Mouse (Mus musculus) liver, embryonic 11.5 days (tissue): Measurements from ENCODE around the gene Frmd4a. TPM values are rescaled to one million over a fixed set of nuclear protein-coding genes. Genes with fewer than 3 reads are reported as not detected.

ENCODE experiments used
- ATAC-seq: fragments of 200-750 bp; cut with Nextera tagmentation; replicated peaks from 2 replicates; pipeline ENCODE4 v1.8.0; 2017; ENCODE audit warnings: moderate number of reproducible peaks, mild to moderate bottlenecking, moderate TSS enrichment, moderate library complexity; ENCODE audit not compliant: low FRiP score
- DNase-seq: peaks from one replicate; pipeline ENCODE4 v3.0.0-alpha.2; 2017; ENCODE audit warnings: low spot score
- H3K27ac ChIP-seq: fragments of 300-500 bp; sonication (generic); 2 replicates; pipeline ENCODE4 v1.5.1; 2014; ENCODE audit warnings: mild to moderate bottlenecking, low read depth, low read length, control low read depth
- H3K27me3 ChIP-seq: fragments of 300-500 bp; sonication (generic); replicated peaks from 2 replicates; pipeline ENCODE4 v1.6.1; 2014; ENCODE audit warnings: low read length, mixed read lengths; ENCODE audit not compliant: control insufficient read depth, insufficient read depth
- H3K36me3 ChIP-seq: fragments of 300-500 bp; sonication (generic); 2 replicates; pipeline ENCODE4 v1.6.1; 2014; ENCODE audit warnings: mild to moderate bottlenecking, low read length, moderate library complexity, mixed read lengths; ENCODE audit not compliant: control insufficient read depth, insufficient read depth
- H3K4me1 ChIP-seq: fragments of 300-500 bp; sonication (generic); replicated peaks from 2 replicates; pipeline ENCODE4 v1.6.1; 2014; ENCODE audit warnings: low read length, mixed read lengths; ENCODE audit not compliant: control insufficient read depth, insufficient read depth
- H3K4me2 ChIP-seq: fragments of 300-500 bp; sonication (generic); 2 replicates; pipeline ENCODE4 v1.6.1; 2014; ENCODE audit warnings: mild to moderate bottlenecking, control low read depth, moderate library complexity
- H3K4me3 ChIP-seq: fragments of 300-500 bp; sonication (generic); 2 replicates; pipeline ENCODE4 v1.5.1; 2014; ENCODE audit warnings: low read depth, low read length, control low read depth
- H3K9ac ChIP-seq: fragments of 300-500 bp; sonication (generic); 2 replicates; pipeline ENCODE4 v1.6.1; 2014; ENCODE audit warnings: low read depth, low read length, control low read depth
- H3K9me3 ChIP-seq: fragments of 300-500 bp; sonication (generic); 2 replicates; pipeline ENCODE4 v1.6.1; 2016; ENCODE audit warnings: low read length, inconsistent platforms, mixed read lengths; ENCODE audit not compliant: control insufficient read depth
- WGBS: fragments of 180-500 bp; shearing (Covaris S2); extraction: QIAGEN DNeasy Blood & Tissue Kit; methylation state at CpG from one replicate; pipeline ENCODE4 v1.1.7; 2014; 5-methylcytosine and 5-hydroxymethylcytosine counted together
- polyA plus RNA-seq: library from polyadenylated mRNA; unstranded; fragments of >200 nt; fragmentation: Nextera tagmentation; extraction: Ambion mirVana; gene quantifications from 2 replicates; pipeline ENCODE4 v1.2.1, GENCODE M21; 2014

Frmd4a gene
- polyA plus RNA-seq, 1 experiment from 2014 or later = 18.6 TPM

DNA sequence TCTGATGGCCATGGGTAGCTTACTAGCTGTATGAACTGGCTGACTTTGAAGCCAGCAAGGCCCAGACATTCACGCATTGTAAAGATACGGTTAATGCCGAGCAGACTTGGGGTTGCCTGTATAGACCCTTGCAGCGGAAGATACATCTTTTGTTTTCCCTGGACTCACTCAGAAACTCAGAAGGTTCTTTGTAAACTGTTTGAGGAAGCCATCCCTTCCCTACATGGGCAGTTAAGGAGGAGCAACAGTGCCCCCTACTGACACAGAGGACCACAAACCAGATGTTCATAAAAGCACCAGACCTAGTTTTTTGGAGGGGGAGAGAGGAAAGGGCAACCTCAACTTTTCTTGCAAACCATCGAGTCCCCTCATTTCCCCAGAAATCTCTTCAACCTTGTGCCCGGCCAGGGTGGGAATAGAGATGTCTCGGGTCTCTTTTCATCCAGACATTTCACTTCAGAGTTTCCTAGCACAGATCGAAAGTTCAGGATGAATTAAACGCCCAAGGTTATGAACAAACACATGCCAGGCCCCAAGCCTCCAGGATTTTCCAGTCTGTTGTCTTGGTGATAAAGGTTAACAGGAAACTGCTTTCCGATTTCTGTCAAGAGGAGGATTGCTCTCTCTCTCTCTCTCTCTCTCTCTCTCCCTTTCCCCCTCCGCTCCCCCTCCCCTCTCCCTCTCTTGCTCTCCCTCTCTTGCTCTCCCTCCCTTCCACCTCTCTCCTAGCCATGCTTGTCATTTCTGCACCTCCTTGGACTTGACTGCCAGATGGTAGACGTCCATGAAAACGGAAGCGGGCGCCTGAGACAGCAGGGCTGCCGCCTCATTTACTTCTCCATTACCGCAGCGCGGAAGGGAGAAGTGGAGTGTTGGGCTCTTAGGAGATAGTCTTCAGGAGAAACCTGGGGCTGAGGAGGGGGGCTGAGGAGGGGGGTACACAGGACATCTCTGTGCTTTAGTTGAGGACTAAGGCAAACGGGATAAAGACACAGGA, 475.3 kb downstream of the Frmd4a start:
- H3K4me1 ChIP-seq = peaks cover 13% of the 10 kb centered on the region
- H3K27ac ChIP-seq = no peak overlapping the region
- no peak overlapping the region for H3K4me3 ChIP-seq
- peak overlapping the region; percentile 26; the same call in 1 of the 2 replicates for H3K9ac ChIP-seq
- H3K9me3 ChIP-seq = no peaks in the 10 kb centered on the region
- DNase-seq (peak; percentile 48), ATAC-seq (peak; percentile 42)
- H3K36me3 ChIP-seq = no peaks in the 10 kb centered on the region
- H3K4me2 ChIP-seq = peak overlapping the region; percentile 31
- 30% methylated on average over 20 of the region's 20 CpGs for WGBS
- H3K27me3 ChIP-seq = no peaks in the 10 kb centered on the region

DNA sequence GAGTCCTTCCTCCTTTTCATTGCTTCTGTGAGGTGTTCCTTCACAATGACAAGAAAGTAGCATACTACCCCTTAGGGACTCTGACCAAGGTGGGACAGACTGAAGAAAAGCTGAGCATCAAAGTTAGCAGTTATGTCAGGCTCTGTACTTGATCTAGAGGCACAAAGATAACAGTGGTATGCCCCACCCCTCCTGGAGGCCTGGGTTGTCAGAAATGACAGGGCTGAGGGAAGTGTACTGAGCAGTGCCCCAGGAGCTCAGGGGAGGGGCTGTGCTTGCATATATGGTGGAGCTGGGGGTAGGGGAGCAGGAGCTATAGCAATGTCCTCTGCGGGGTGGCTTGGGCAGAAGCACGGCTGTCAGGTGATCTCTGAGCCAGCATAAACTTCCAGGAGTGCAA, 477.0 kb downstream of the Frmd4a start:
- no peak overlapping the region for H3K27ac ChIP-seq
- no peak overlapping the region for H3K4me2 ChIP-seq
- no peak overlapping the region for H3K4me3 ChIP-seq
- 57% methylated on average over 2 of the region's 2 CpGs for WGBS
- H3K4me1 ChIP-seq = peaks cover 13% of the 10 kb centered on the region
- H3K9me3 ChIP-seq = no peaks in the 10 kb centered on the region
- peaks cover 2% of the 10 kb centered on the region; the same call in 1 of the 2 replicates for H3K36me3 ChIP-seq
- DNase-seq (no peak), ATAC-seq (peak; percentile 70)
- H3K9ac ChIP-seq = no peak overlapping the region
- H3K27me3 ChIP-seq = no peaks in the 10 kb centered on the region

- H3K4me1 ChIP-seq = peaks cover 5% of the 10 kb centered on the region
- 6% methylated on average over 1 of the region's 1 CpGs for WGBS
- H3K4me2 ChIP-seq = no peak overlapping the region
- ATAC-seq (peak; percentile 51; the same call in 1 of the 2 replicates), DNase-seq (no peak)
- peaks cover 2% of the 10 kb centered on the region; the same call in 1 of the 2 replicates for H3K36me3 ChIP-seq
- H3K9ac ChIP-seq = no peak overlapping the region
- H3K9me3 ChIP-seq = no peaks in the 10 kb centered on the region
- H3K4me3 ChIP-seq = no peak overlapping the region
- H3K27me3 ChIP-seq = no peaks in the 10 kb centered on the region
- no peak overlapping the region for H3K27ac ChIP-seq
Observed at GRCm38 (mm10) chr2:4499257-4499656, 481.7 kb downstream of the Frmd4a start.

GRCm38 (mm10) chr2:4499916-4500315, 482.4 kb downstream of the Frmd4a start:
- Histone ChIP-seq H3K9me3 (no peaks in the 10 kb centered on the region), H3K36me3 (peaks cover 2% of the 10 kb centered on the region; the same call in 1 of the 2 replicates), H3K4me3 (no peak overlapping the region), H3K27ac (no peak overlapping the region), H3K9ac (no peak overlapping the region), H3K4me1 (peaks cover 2% of the 10 kb centered on the region; the same call in 1 of the 2 replicates), H3K4me2 (no peak overlapping the region), H3K27me3 (no peaks in the 10 kb centered on the region)
- ATAC-seq (no peak), DNase-seq (no peak)
- WGBS = 91% methylated on average over 9 of the region's 9 CpGs

DNA sequence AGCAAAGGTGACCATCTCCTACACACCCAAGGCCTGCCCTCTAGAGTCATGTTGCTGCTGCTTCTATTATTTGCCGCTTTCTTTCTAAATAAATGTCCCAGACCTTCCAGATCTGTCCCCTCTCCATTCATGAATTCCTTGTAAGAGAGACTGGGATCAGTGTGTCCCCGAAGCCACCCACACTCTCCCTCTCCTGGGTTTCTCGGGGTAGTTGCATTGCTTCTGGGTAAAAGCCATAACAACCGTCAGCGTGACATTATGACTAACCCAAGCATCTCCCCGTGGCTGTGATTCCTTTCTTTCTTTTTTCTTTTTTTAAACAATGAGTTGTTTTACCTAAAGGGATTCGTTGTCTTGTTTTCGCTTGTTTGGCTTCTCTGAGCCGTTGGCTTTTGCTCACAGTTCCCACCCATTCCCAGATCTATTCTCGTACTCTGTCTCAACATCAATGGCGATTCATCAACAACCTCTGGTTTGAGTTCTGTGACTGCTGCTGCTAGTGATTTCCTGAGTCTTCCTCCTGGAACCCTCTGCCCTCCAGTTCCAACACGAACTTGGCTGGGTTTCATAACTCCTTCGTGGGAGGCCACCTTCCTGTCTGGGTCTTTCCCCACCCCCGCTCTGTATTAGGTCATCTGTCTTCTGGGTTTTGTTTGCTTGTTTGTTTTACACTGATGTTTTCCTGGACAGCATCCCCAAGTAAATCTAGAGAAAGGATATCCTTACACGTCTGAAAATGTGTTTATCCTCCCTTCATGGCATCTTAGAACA, 483.9 kb downstream of the Frmd4a start:
- Histone ChIP-seq H3K4me1 (no peaks in the 10 kb centered on the region; the same call in 1 of the 2 replicates), H3K9ac (no peak overlapping the region), H3K36me3 (peaks cover 2% of the 10 kb centered on the region; the same call in 1 of the 2 replicates), H3K4me2 (no peak overlapping the region), H3K4me3 (no peak overlapping the region), H3K9me3 (no peaks in the 10 kb centered on the region), H3K27me3 (no peaks in the 10 kb centered on the region), H3K27ac (no peak overlapping the region)
- ATAC-seq = no peak
- no peak for DNase-seq
- WGBS = 67% methylated on average over 15 of the region's 15 CpGs

DNA sequence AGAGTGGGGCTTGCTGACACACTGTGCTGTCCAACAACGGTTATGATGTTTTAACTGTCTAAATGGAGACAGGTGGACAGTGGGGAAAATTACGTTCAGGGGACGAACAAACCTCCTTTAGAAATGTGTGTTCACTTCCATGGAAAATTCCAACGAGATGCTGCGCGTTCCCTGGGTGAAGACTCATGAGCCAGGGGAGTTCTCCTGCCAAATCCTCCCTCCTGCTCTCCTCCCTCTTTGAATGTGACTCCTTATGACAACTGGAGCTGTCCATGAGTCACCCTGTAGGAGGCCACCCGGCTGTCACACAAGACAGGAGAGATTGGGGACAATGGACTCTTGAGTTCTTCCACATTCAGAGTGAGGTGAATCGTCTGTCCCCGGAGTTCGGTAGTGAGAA, 486.9 kb downstream of the Frmd4a start:
- no peak for ATAC-seq
- no peak for DNase-seq
- Histone ChIP-seq H3K36me3 (no peaks in the 10 kb centered on the region), H3K27me3 (no peaks in the 10 kb centered on the region), H3K4me2 (no peak overlapping the region), H3K4me3 (no peak overlapping the region), H3K4me1 (peaks cover 3% of the 10 kb centered on the region; the same call in 1 of the 2 replicates), H3K27ac (no peak overlapping the region), H3K9ac (no peak overlapping the region), H3K9me3 (no peaks in the 10 kb centered on the region)
- WGBS = 85% methylated on average over 10 of the region's 10 CpGs

GRCm38 (mm10) chr2:4505695-4506094, 488.2 kb downstream of the Frmd4a start:
- ATAC-seq (no peak), DNase-seq (no peak)
- H3K9ac ChIP-seq = no peak overlapping the region
- H3K9me3 ChIP-seq = no peaks in the 10 kb centered on the region
- 89% methylated on average over 4 of the region's 4 CpGs for WGBS
- H3K4me3 ChIP-seq = no peak overlapping the region
- H3K4me2 ChIP-seq = no peak overlapping the region
- H3K4me1 ChIP-seq = peaks cover 8% of the 10 kb centered on the region
- no peaks in the 10 kb centered on the region for H3K27me3 ChIP-seq
- no peaks in the 10 kb centered on the region for H3K36me3 ChIP-seq
- no peak overlapping the region for H3K27ac ChIP-seq

DNA sequence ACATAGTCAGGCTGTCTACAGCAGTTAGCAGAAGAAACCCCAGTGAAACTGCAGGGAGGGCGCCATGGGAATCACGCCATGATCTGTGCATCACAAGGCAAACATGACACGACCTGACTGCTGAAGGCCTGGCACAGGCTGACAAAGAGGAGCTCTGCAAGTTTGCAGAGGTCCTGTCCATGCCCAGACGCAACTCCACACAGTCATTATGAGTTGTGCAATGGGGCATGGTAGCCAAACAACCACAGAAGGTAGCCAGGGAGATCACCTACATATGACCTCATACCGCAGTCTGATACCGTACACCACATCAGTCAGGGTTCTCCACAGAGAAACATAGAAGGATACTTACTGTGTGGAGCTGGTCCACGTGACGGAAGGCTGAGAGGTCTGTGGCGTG, 489.1 kb downstream of the Frmd4a start:
- no peak for ATAC-seq
- no peak overlapping the region for H3K9ac ChIP-seq
- H3K4me1 ChIP-seq = peaks cover 8% of the 10 kb centered on the region
- H3K27ac ChIP-seq = no peak overlapping the region
- no peak overlapping the region for H3K4me3 ChIP-seq
- H3K36me3 ChIP-seq = no peaks in the 10 kb centered on the region
- H3K9me3 ChIP-seq = no peaks in the 10 kb centered on the region
- H3K4me2 ChIP-seq = no peak overlapping the region
- WGBS = 86% methylated on average over 9 of the region's 9 CpGs
- no peak for DNase-seq
- no peaks in the 10 kb centered on the region for H3K27me3 ChIP-seq
